Mouse (Mus musculus) limb, embryonic 10.5 days (tissue): ENCODE measurements at regions not wholly inside any gene's neighbourhood (a gene's known extent, or its start where the extent isn't known, plus 50 kb on each side); places are given as distances from the start of the nearest gene placed in this dataset.

Source experiments
- DNase-seq: peaks from one replicate; pipeline ENCODE4 v3.0.0-alpha.2; 2017; ENCODE audit warnings: low spot score
- H3K27ac ChIP-seq: fragments of 300-500 bp; sonication (generic); 2 replicates; pipeline ENCODE4 v1.5.1; 2016; ENCODE audit warnings: mild to moderate bottlenecking
- H3K27me3 ChIP-seq: fragments of 300-500 bp; sonication (generic); 2 replicates; pipeline ENCODE4 v1.6.1; 2016; ENCODE audit warnings: low read depth, mild to moderate bottlenecking; ENCODE audit not compliant: poor library complexity, severe bottlenecking
- H3K36me3 ChIP-seq: fragments of 300-500 bp; sonication (generic); 2 replicates; pipeline ENCODE4 v1.6.1; 2016; ENCODE audit warnings: mild to moderate bottlenecking, moderate library complexity
- H3K4me1 ChIP-seq: fragments of 300-500 bp; sonication (generic); 2 replicates; pipeline ENCODE4 v1.6.1; 2016
- H3K4me3 ChIP-seq: fragments of 300-500 bp; sonication (generic); 2 replicates; pipeline ENCODE4 v1.5.1; 2016; ENCODE audit warnings: mild to moderate bottlenecking, moderate library complexity
- H3K9me3 ChIP-seq: fragments of 300-500 bp; sonication (generic); replicated peaks from 2 replicates; pipeline ENCODE4 v1.6.1; 2016; ENCODE audit warnings: mild to moderate bottlenecking
- WGBS: fragments of 180-500 bp; shearing (Covaris S2); methylation state at CpG from one replicate; pipeline ENCODE4 v1.1.7; 2016; 5-methylcytosine and 5-hydroxymethylcytosine counted together

GRCm38 (mm10) chr11:18163156-18164024 lies 209.7 kb upstream of the Etaa1 start:
- no peaks in the 10 kb centered on the region for H3K9me3 ChIP-seq
- no peaks in the 10 kb centered on the region for H3K4me1 ChIP-seq
- WGBS = 82% methylated on average over 5 of the region's 5 CpGs
- no peaks in the 10 kb centered on the region for H3K36me3 ChIP-seq
- H3K27me3 ChIP-seq = no peaks in the 10 kb centered on the region
- H3K4me3 ChIP-seq = no peak overlapping the region
- no peak overlapping the region for H3K27ac ChIP-seq
- no peak for DNase-seq

- Histone ChIP-seq H3K36me3 (no peaks in the 10 kb centered on the region), H3K27me3 (no peaks in the 10 kb centered on the region; the same call in 1 of the 2 replicates), H3K9me3 (no peaks in the 10 kb centered on the region), H3K4me3 (no peak overlapping the region), H3K4me1 (peaks cover 10% of the 10 kb centered on the region), H3K27ac (no peak overlapping the region)
- DNase-seq = no peak
- 81% methylated on average over 4 of the region's 4 CpGs for WGBS
Observed at GRCm38 (mm10) chr11:18156506-18156905, 202.8 kb upstream of the Etaa1 start.

GRCm38 (mm10) chr11:18151788-18152563 lies 198.3 kb upstream of the Etaa1 start:
- Histone ChIP-seq H3K27ac (peak overlapping the region; percentile 50; the same call in 1 of the 2 replicates), H3K4me1 (peaks cover 10% of the 10 kb centered on the region)

GRCm38 (mm10) chr11:18151369-18151768 lies 197.7 kb upstream of the Etaa1 start:
- Histone ChIP-seq H3K4me3 (no peak overlapping the region), H3K4me1 (peaks cover 10% of the 10 kb centered on the region), H3K27me3 (no peaks in the 10 kb centered on the region; the same call in 1 of the 2 replicates), H3K27ac (no peak overlapping the region), H3K36me3 (no peaks in the 10 kb centered on the region), H3K9me3 (no peaks in the 10 kb centered on the region)
- WGBS = 63% methylated on average over 4 of the region's 4 CpGs
- no peak for DNase-seq

More at GRCm38 (mm10) chr11:18151788-18152563, 198.3 kb upstream of the Etaa1 start:
- 14% methylated on average over 6 of the region's 6 CpGs for WGBS
- Histone ChIP-seq H3K4me3 (no peak overlapping the region), H3K27me3 (no peaks in the 10 kb centered on the region; the same call in 1 of the 2 replicates), H3K9me3 (no peaks in the 10 kb centered on the region), H3K36me3 (no peaks in the 10 kb centered on the region)
- peak; percentile 78 for DNase-seq

GRCm38 (mm10) chr11:18127488-18127887 lies 173.8 kb upstream of the Etaa1 start:
- no peak for DNase-seq
- Histone ChIP-seq H3K36me3 (no peaks in the 10 kb centered on the region), H3K4me1 (no peaks in the 10 kb centered on the region), H3K27me3 (no peaks in the 10 kb centered on the region), H3K27ac (no peak overlapping the region), H3K4me3 (no peak overlapping the region), H3K9me3 (no peaks in the 10 kb centered on the region)
- 71% methylated on average over 5 of the region's 5 CpGs for WGBS

GRCm38 (mm10) chr11:18123031-18123430 lies 169.4 kb upstream of the Etaa1 start:
- 90% methylated on average over 6 of the region's 6 CpGs for WGBS
- H3K4me3 ChIP-seq = no peak overlapping the region
- no peak for DNase-seq

GRCm38 (mm10) chr11:18122616-18123015 lies 168.9 kb upstream of the Etaa1 start:
- Histone ChIP-seq H3K4me3 (no peak overlapping the region), H3K9me3 (no peaks in the 10 kb centered on the region), H3K36me3 (no peaks in the 10 kb centered on the region), H3K27ac (no peak overlapping the region), H3K4me1 (no peaks in the 10 kb centered on the region), H3K27me3 (no peaks in the 10 kb centered on the region)
- WGBS = 56% methylated on average over 2 of the region's 2 CpGs
- DNase-seq = no peak

More at GRCm38 (mm10) chr11:18123031-18123430, 169.4 kb upstream of the Etaa1 start:
- H3K9me3 ChIP-seq = no peaks in the 10 kb centered on the region
- H3K27me3 ChIP-seq = no peaks in the 10 kb centered on the region
- no peaks in the 10 kb centered on the region for H3K4me1 ChIP-seq
- no peaks in the 10 kb centered on the region for H3K36me3 ChIP-seq
- no peak overlapping the region for H3K27ac ChIP-seq

- WGBS = 91% methylated on average over 9 of the region's 9 CpGs
- no peak for DNase-seq
- H3K4me3 ChIP-seq = no peak overlapping the region
- no peaks in the 10 kb centered on the region for H3K36me3 ChIP-seq
- H3K4me1 ChIP-seq = no peaks in the 10 kb centered on the region
- H3K27ac ChIP-seq = no peak overlapping the region
- H3K9me3 ChIP-seq = no peaks in the 10 kb centered on the region
- no peaks in the 10 kb centered on the region for H3K27me3 ChIP-seq
Observed at GRCm38 (mm10) chr11:18115693-18116450, 162.2 kb upstream of the Etaa1 start.

- Histone ChIP-seq H3K27ac (no peak overlapping the region), H3K36me3 (no peaks in the 10 kb centered on the region), H3K4me1 (no peaks in the 10 kb centered on the region), H3K4me3 (no peak overlapping the region), H3K27me3 (no peaks in the 10 kb centered on the region), H3K9me3 (no peaks in the 10 kb centered on the region)
- no peak for DNase-seq
- 91% methylated on average over 3 of the region's 3 CpGs for WGBS
Observed at GRCm38 (mm10) chr11:18102841-18103240, 149.2 kb upstream of the Etaa1 start.

- Histone ChIP-seq H3K27ac (no peak overlapping the region), H3K9me3 (no peaks in the 10 kb centered on the region), H3K27me3 (no peaks in the 10 kb centered on the region), H3K36me3 (no peaks in the 10 kb centered on the region), H3K4me3 (no peak overlapping the region), H3K4me1 (no peaks in the 10 kb centered on the region)
- DNase-seq = no peak
- 69% methylated on average over 4 of the region's 4 CpGs for WGBS
Observed at GRCm38 (mm10) chr11:18075840-18076435, 122.3 kb upstream of the Etaa1 start.

- Histone ChIP-seq H3K36me3 (no peaks in the 10 kb centered on the region), H3K4me1 (no peaks in the 10 kb centered on the region), H3K4me3 (no peak overlapping the region), H3K27ac (no peak overlapping the region), H3K27me3 (no peaks in the 10 kb centered on the region), H3K9me3 (no peaks in the 10 kb centered on the region)
- WGBS = 91% methylated on average over 4 of the region's 4 CpGs
- no peak for DNase-seq
Observed at GRCm38 (mm10) chr11:18070586-18071306, 117.1 kb upstream of the Etaa1 start.

GRCm38 (mm10) chr11:18070032-18070374 lies 116.3 kb upstream of the Etaa1 start:
- no peaks in the 10 kb centered on the region for H3K9me3 ChIP-seq
- no peaks in the 10 kb centered on the region for H3K36me3 ChIP-seq
- no peak for DNase-seq
- no peak overlapping the region for H3K27ac ChIP-seq
- no peak overlapping the region for H3K4me3 ChIP-seq
- H3K27me3 ChIP-seq = no peaks in the 10 kb centered on the region
- 77% methylated on average over 8 of the region's 8 CpGs for WGBS
- H3K4me1 ChIP-seq = no peaks in the 10 kb centered on the region
